Mouse (Mus musculus) embryo, embryonic 11.5 days (tissue): ENCODE results near the gene Grb2.
A peak's percentile ranks its signal among the peaks of the same experiment; 100 is the strongest.

Experiments used
- DNase-seq: peaks from one replicate; pipeline ENCODE4 v3.0.0-alpha.2; 2012; ENCODE audit warnings: low read depth, low spot score

Gene Grb2

GRCm38 (mm10) chr11:115708209-115708876 lies at the start of gene Grb2:
Grb2 (minus strand) TSS chr11:115708597.
- peak; percentile 94 for DNase-seq

- no peak for DNase-seq
These were observed 45.1 kb upstream of the Grb2 start for GRCm38 (mm10) chr11:115753485-115753884.

- DNase-seq, result no peak
These were observed 44.3 kb upstream of the Grb2 start for GRCm38 (mm10) chr11:115752653-115753052.

GRCm38 (mm10) chr11:115751725-115752124 lies 43.3 kb upstream of the Grb2 start:
- no peak for DNase-seq

GRCm38 (mm10) chr11:115749834-115750233 lies 41.4 kb upstream of the Grb2 start:
- no peak for DNase-seq

- no peak for DNase-seq
These were observed 39.0 kb upstream of the Grb2 start for GRCm38 (mm10) chr11:115747351-115747750.

GRCm38 (mm10) chr11:115746762-115747161 lies 38.4 kb upstream of the Grb2 start:
- no peak for DNase-seq

- no peak for DNase-seq
These were observed 37.7 kb upstream of the Grb2 start for GRCm38 (mm10) chr11:115746109-115746508.

GRCm38 (mm10) chr11:115744385-115744784 lies 36.0 kb upstream of the Grb2 start:
- DNase-seq, result no peak

- DNase-seq, result no peak
These were observed 34.5 kb upstream of the Grb2 start for GRCm38 (mm10) chr11:115742926-115743325.

GRCm38 (mm10) chr11:115741070-115741469 lies 32.7 kb upstream of the Grb2 start:
- no peak for DNase-seq

- DNase-seq, result no peak
These were observed 30.0 kb upstream of the Grb2 start for GRCm38 (mm10) chr11:115738275-115738885.

GRCm38 (mm10) chr11:115737608-115738208 lies 29.3 kb upstream of the Grb2 start:
- no peak for DNase-seq

GRCm38 (mm10) chr11:115734041-115734686 lies 25.8 kb upstream of the Grb2 start:
- DNase-seq, result no peak

GRCm38 (mm10) chr11:115723231-115723630 lies 14.8 kb upstream of the Grb2 start:
- no peak for DNase-seq

- DNase-seq, result peak; percentile 70
These were observed 14.2 kb upstream of the Grb2 start for GRCm38 (mm10) chr11:115722638-115723037.

GRCm38 (mm10) chr11:115717660-115718390 lies 9.4 kb upstream of the Grb2 start:
- DNase-seq, result no peak

- DNase-seq, result no peak
These were observed 8.3 kb upstream of the Grb2 start for GRCm38 (mm10) chr11:115716410-115717338.

- DNase-seq, result no peak
These were observed 6.1 kb upstream of the Grb2 start for GRCm38 (mm10) chr11:115714491-115714890.

- DNase-seq, result no peak
These were observed 5.0 kb upstream of the Grb2 start for GRCm38 (mm10) chr11:115713447-115713846.
